In the genomic region with DNA sequence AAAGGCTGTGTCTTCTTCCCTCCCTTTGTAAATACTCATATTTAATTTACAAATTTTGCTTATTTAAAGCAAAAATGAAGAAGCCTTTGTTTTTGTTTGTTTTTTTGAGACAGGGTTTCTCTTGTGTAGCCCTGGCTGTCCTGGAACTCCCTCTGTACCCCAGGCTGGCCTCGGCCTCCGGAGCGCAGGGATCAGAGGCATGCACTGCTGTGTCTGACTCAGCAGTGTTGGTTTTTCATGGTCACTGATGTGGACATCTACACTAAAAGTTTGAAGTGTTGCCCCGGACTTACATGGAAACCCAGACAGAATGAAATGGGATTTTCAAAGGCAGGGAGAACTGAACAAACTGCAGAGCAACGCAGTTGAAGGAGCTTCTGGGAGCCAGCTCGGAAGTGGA, we compare ENCODE assay signal across 22 mouse cellular contexts. TPM values are rescaled to one million over a fixed set of nuclear protein-coding genes. Genes with fewer than 3 reads are reported as not detected.
DNase-seq lines count a peak whose midpoint lies in the region; TF ChIP-seq lines count a peak whose summit lies in the region.
"Had no signal": no experiment of that assay in that cellular context is flagged by ENCODE, and none has a peak within 500 bp of the region (broad histone marks: within the 10 kb centered on the region; RNA-seq: fewer than 3 reads in every experiment).

No protein-coding gene starts in this region.

- H3K4me1 ChIP-seq in lung, adult 2 months (ENCODE audit: control insufficient read depth, insufficient read depth, low read length), result no peaks in the 10 kb centered on the region; the same call in 1 of the 2 replicates

- no peak for TF ChIP-seq POLR2A in lung, adult 2 months (IDR thresholded peaks at IDR 0.05; ENCODE audit: borderline replicate concordance, extremely low read depth, low read depth, low read length)

- peak; percentile 74 for DNase-seq in adrenal gland, adult 2 months
- no peak for DNase-seq in adrenal gland, adult 8-10 months
- no peak for DNase-seq in layer of hippocampus, adult 2 months (ENCODE audit: low spot score in 2 of 2)
- no peak for DNase-seq in layer of hippocampus, postnatal 36 days
- peak; percentile 56 for DNase-seq in adrenal gland, postnatal 25 days
- no peak for DNase-seq in lung, adult 2 months
- DNase-seq: B cell, adult 2 months; cerebellum, adult 18-20 months; cerebellum, adult 9-10 months; cerebellum, postnatal 14 days; gastrocnemius, postnatal 25 days; heart, adult 18-20 months; heart, postnatal 10 days; heart, postnatal 36 days; kidney, adult 11 months had no signal

- TF ChIP-seq CTCF in layer of hippocampus, adult 2 months (conservative IDR thresholded peaks at IDR 0.05), result no peak
- TF ChIP-seq CTCF in lung, adult 2 months (IDR thresholded peaks at IDR 0.05; ENCODE audit: insufficient read depth, low read length), result no peak

- H3K4me3 ChIP-seq in layer of hippocampus, adult 2 months, result no peak overlapping the region
- no peak overlapping the region for H3K4me3 ChIP-seq in lung, adult 2 months (replicated peaks; ENCODE audit: extremely low read depth, low read depth, low read length)
- H3K4me3 ChIP-seq: forebrain, embryonic 10.5 days; forebrain, embryonic 13.5 days; heart, embryonic 12.5 days; heart, embryonic 15.5 days; hindbrain, embryonic 10.5 days; hindbrain, embryonic 13.5 days; intestine, embryonic 15.5 days had no signal

- H3K27ac ChIP-seq in layer of hippocampus, adult 2 months, result peak overlapping the region; percentile 57
- H3K27ac ChIP-seq: forebrain, embryonic 10.5 days; forebrain, embryonic 13.5 days; hindbrain, embryonic 10.5 days; hindbrain, embryonic 13.5 days; intestine, embryonic 15.5 days had no signal

- 82% methylated on average over 6 of the region's 6 CpGs for WGBS in lung, adult 2 months

RNA-seq across cellular contexts. Expression of a gene that starts 19.0 kb away (rescaled TPM):
- total RNA-seq in adrenal gland, adult 2 months (2021), result 10 to 100 TPM; 13.5 to 27.1 TPM
- polyA plus RNA-seq in adrenal gland, adult 2 months (2012; rRNA removed), result 2.0 and 2.1 TPM in 2 replicates
- 10 to 100 TPM; 20.8 to 37.2 (median 30.9) TPM for total RNA-seq in adrenal gland, adult 8-10 months (2022)
- total RNA-seq in layer of hippocampus, adult 2 months (2021), result 10 to 100 TPM; 32.2 to 35.8 TPM
- 10 to 100 TPM; 31.8 to 34.1 TPM for total RNA-seq in layer of hippocampus, postnatal 36 days (2021)
- total RNA-seq in adrenal gland, postnatal 25 days (2021), result 15.5 and 20.0 TPM in 2 replicates
- polyA plus RNA-seq in lung, adult 2 months (2012; rRNA removed), result 6.1 and 10.9 TPM in 2 replicates

RNA-seq across cellular contexts. Expression of a gene that starts 29.4 kb away (rescaled TPM):
- total RNA-seq in adrenal gland, adult 2 months (2021), result 1 to 10 TPM; 5.4 to 6.6 TPM
- polyA plus RNA-seq in adrenal gland, adult 2 months (2012; rRNA removed), result 4.2 and 4.5 TPM in 2 replicates
- total RNA-seq in adrenal gland, adult 8-10 months (2022), result 1 to 10 TPM; 6.3 to 7.4 (median 7.0) TPM
- 1 to 10 TPM; 8.8 to 9.5 TPM for total RNA-seq in layer of hippocampus, adult 2 months (2021)
- total RNA-seq in layer of hippocampus, postnatal 36 days (2021), result 1 to 10 TPM; 9.6 to 10.0 TPM
- total RNA-seq in adrenal gland, postnatal 25 days (2021), result 6.9 and 8.1 TPM in 2 replicates
- 1.4 and 1.5 TPM in 2 replicates for polyA plus RNA-seq in lung, adult 2 months (2012; rRNA removed)

Comparison
In these comparisons a context has a peak if more than half of its experiments do, and no peak if none do; other contexts are left out.
1. DNase-seq: peak in adrenal gland, adult 2 months (single experiment) and adrenal gland, postnatal 25 days (single experiment); none in adrenal gland, adult 8-10 months (single experiment), layer of hippocampus, adult 2 months (0 of 2), layer of hippocampus, postnatal 36 days (0 of 2) and lung, adult 2 months (single experiment).